Mouse (Mus musculus): Measurements from ENCODE around the gene Nxf3.
A peak's percentile ranks its signal among the peaks of the same experiment; 100 is the strongest.
"Not testable (repeated sequence)": the region's sequence is repeated elsewhere in the genome, so short reads cannot be mapped to it uniquely, and the experiment has no call there.

The Nxf3 gene

DNA sequence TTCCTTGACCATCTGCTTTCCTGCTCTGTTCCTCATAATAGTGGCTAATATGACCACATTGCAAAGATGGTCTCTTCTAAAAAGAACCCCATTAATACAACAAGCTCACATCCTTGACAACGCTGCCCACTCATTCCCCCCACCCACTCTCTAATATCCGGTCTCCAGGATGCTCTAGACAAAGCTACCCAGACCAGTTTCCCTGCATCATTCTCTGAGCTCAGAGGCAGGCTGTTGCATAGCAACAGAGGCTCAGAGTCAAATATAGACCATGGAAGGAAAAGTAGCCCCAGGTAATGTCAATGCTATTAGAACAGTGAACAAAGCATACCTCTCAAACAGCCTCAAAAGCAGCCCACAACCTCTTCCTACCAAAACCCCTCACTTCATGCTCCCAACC, 9.4 kb upstream of the Nxf3 start:
- TF ChIP-seq CTCF (conservative IDR thresholded peaks at IDR 0.05; ENCODE audit: low read length) (no peak), NANOG (IDR thresholded peaks at IDR 0.05; ENCODE audit: borderline replicate concordance, low read length) (no peak), POU5F1 (IDR thresholded peaks at IDR 0.05; ENCODE audit: borderline replicate concordance, low read length) (no peak)
- Histone ChIP-seq H3K9me3 (ENCODE audit: low read length) (no peaks in the 10 kb centered on the region), H3K4me3 (replicated peaks; ENCODE audit: low read length) (no peak overlapping the region)

DNA sequence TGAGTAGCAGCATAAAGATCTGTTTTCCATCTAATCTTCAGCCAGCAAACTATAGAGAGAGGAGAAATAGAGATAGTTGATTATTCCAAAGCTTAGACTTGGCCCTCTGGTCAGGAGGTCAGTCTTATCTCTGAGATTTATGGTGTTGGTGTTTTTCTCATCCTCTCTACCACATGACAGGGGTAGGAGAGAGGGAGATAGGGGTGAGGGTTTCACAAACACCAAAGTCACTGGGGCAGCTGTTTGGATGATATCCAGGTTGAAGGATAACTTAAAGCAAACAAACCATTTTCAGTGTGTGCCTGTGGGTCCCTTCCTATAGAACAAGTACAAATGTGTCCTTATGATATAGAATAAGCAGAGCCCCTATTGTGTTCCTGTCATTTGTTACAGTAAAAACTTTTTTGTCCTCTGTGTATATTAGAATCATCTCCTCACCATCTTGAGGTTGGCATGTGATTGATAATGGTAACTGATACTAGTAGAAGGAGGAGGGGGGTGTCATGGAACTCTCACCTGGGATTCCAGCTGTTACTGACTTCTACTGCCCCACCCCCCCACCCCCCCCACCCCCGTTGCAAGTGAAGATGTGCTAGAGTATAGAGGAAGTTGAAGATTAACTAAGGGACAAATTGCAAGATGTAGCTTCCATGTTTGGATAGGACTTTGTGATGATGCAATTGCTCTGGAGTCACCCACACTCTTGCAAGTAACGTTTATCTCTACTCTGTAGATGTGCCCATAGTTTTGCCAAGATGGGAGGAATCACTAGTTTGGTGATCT, 7.6 kb upstream of the Nxf3 start:
- no peaks in the 10 kb centered on the region for H3K4me1 ChIP-seq (replicated peaks; ENCODE audit: low read depth, low read length)
- no peak overlapping the region for H3K4me3 ChIP-seq (replicated peaks; ENCODE audit: low read length)
- no peaks in the 10 kb centered on the region for H3K36me3 ChIP-seq (ENCODE audit: insufficient read depth, low read length)
- no peak for TF ChIP-seq CTCF (conservative IDR thresholded peaks at IDR 0.05; ENCODE audit: low read length)
- TF ChIP-seq POU5F1 (IDR thresholded peaks at IDR 0.05; ENCODE audit: borderline replicate concordance, low read length): no peak
- TF ChIP-seq NANOG (IDR thresholded peaks at IDR 0.05; ENCODE audit: borderline replicate concordance, low read length): no peak
- H3K9me3 ChIP-seq (ENCODE audit: low read length): no peaks in the 10 kb centered on the region
- no peaks in the 10 kb centered on the region for H3K27me3 ChIP-seq (ENCODE audit: insufficient read depth, low read length)

More for the DNA sequence above, 9.4 kb upstream of the Nxf3 start:
- Histone ChIP-seq H3K27me3 (ENCODE audit: insufficient read depth, low read length) (no peaks in the 10 kb centered on the region), H3K4me1 (replicated peaks; ENCODE audit: low read depth, low read length) (no peaks in the 10 kb centered on the region), H3K36me3 (ENCODE audit: insufficient read depth, low read length) (no peaks in the 10 kb centered on the region)

DNA sequence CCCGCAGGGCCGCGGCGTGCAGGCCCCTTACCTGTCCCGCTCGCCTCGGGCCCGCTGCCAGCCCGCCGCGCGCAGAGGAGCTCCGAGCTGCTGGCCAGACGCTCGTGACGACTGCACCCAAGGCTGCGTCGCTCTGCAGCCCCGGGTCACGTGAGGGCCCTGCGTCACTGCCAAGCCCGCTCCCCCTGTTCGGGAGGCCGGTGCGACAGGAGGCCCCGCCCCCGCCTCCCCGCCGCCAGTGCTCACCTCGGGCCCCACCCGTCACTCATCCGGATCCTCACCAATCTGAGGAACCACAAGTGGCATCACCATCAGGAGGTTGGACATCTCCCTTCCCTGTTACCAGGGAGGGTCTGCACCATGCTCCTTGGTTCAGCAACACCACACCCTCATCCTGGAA, 17.0 kb downstream of the Nxf3 start, which contains the start of gene Bex2:
Gene Bex2, minus strand, starts transcription at position 217 of the 400 bp plus-strand sequence.
- not testable (repeated sequence) for H3K36me3 ChIP-seq (ENCODE audit: insufficient read depth, low read length); H3K27me3 ChIP-seq (ENCODE audit: insufficient read depth, low read length); H3K9me3 ChIP-seq (ENCODE audit: low read length); H3K4me1 ChIP-seq (replicated peaks; ENCODE audit: low read depth, low read length)
- peak within 1 kb of the TSS; percentile 72 for H3K4me3 ChIP-seq (replicated peaks; ENCODE audit: low read length)

DNA sequence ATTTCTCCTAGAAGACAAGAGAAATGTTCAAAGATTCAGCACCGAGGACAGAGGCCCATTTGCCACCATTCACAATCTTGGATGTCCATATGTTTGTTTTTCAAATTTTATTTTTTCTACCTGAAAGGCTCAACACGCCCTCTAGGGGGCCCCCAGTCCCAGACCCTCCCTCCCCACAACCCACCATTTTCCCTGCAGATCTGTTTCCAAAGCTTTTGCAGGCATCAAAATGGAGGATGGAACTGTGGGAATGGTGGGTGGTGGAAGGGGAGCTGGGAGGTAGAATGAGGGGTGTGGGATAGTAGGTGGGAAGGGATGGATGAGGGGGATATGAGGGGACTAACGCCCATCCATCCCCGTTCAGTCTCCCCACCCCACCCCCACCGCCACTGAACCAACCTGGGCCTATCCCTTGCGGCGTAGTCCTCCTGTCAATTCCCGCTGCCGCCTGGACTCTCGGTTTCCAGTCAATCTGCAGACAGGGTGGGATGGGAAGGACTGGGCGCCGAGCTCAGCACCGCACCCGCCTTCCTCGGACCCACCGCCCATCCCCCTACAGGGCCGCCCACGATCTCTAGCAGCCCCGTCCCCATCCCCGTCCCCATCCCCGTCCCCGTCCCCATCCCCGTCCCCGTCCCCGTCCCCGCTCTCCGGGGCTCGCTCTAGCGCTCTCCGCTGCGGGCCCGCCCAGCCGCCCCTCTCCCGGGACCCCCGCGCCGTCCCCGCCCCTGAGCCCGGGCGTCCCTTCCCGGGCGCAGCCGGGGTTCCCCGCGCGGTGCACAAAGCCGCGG, 17.7 kb downstream of the Nxf3 start:
- not testable (repeated sequence) for H3K4me1 ChIP-seq (replicated peaks; ENCODE audit: low read depth, low read length); H3K36me3 ChIP-seq (ENCODE audit: insufficient read depth, low read length); H3K27me3 ChIP-seq (ENCODE audit: insufficient read depth, low read length); H3K9me3 ChIP-seq (ENCODE audit: low read length)
- H3K4me3 ChIP-seq (replicated peaks; ENCODE audit: low read length): peak overlapping the region; percentile 72

DNA sequence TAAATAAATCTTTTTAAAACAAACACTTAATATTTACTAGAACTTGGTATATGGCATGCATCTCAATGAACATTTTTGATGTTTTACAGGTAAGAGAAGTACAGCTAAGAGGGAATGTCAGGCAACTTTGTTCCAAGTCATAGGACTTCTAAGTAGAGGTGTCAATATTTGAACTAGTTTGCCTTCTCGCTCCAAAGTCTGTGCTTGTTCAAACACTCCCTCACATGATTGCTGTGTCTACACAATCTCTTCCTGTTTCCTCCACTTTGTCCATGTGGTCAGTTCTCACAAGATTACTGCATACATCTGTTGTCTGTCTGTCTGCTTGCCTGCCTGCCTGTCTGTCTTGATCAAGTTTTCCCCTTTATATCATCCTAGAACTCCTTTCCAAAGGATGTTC, 24.4 kb downstream of the Nxf3 start:
- no peaks in the 10 kb centered on the region for H3K36me3 ChIP-seq (ENCODE audit: insufficient read depth, low read length)
- no peaks in the 10 kb centered on the region for H3K4me1 ChIP-seq (replicated peaks; ENCODE audit: low read depth, low read length)
- no peaks in the 10 kb centered on the region for H3K9me3 ChIP-seq (ENCODE audit: low read length)
- H3K27me3 ChIP-seq (ENCODE audit: insufficient read depth, low read length): no peaks in the 10 kb centered on the region
- no peak overlapping the region for H3K4me3 ChIP-seq (replicated peaks; ENCODE audit: low read length)
- no peak for TF ChIP-seq NANOG (IDR thresholded peaks at IDR 0.05; ENCODE audit: borderline replicate concordance, low read length)
- no peak for TF ChIP-seq POU5F1 (IDR thresholded peaks at IDR 0.05; ENCODE audit: borderline replicate concordance, low read length)
- no peak for TF ChIP-seq CTCF (conservative IDR thresholded peaks at IDR 0.05; ENCODE audit: low read length)

DNA sequence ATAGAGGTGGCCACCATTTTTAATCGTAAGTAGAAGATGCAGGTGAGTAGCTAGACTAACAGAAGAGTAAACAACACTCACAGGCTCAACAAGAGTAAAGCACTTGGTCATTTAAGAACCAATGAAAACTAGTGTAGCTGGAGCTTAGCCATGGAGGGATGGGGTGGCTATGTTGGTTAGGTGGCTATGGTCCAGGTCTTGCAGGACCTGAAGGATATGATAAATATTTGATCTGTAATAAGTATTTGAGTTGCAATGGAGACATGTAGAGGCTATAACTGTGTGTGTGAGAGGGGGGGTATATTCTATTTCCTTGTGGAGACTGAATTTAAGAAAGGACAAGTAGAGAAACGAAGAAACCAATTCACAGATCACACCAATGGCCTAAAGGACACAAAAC, 33.8 kb downstream of the Nxf3 start:
- TF ChIP-seq POU5F1 (IDR thresholded peaks at IDR 0.05; ENCODE audit: borderline replicate concordance, low read length) (no peak), NANOG (IDR thresholded peaks at IDR 0.05; ENCODE audit: borderline replicate concordance, low read length) (no peak), CTCF (conservative IDR thresholded peaks at IDR 0.05; ENCODE audit: low read length) (no peak)
- H3K36me3 ChIP-seq (ENCODE audit: insufficient read depth, low read length): no peaks in the 10 kb centered on the region
- no peak overlapping the region for H3K4me3 ChIP-seq (replicated peaks; ENCODE audit: low read length)
- no peaks in the 10 kb centered on the region for H3K27me3 ChIP-seq (ENCODE audit: insufficient read depth, low read length)
- no peaks in the 10 kb centered on the region for H3K4me1 ChIP-seq (replicated peaks; ENCODE audit: low read depth, low read length)
- H3K9me3 ChIP-seq (ENCODE audit: low read length): no peaks in the 10 kb centered on the region

DNA sequence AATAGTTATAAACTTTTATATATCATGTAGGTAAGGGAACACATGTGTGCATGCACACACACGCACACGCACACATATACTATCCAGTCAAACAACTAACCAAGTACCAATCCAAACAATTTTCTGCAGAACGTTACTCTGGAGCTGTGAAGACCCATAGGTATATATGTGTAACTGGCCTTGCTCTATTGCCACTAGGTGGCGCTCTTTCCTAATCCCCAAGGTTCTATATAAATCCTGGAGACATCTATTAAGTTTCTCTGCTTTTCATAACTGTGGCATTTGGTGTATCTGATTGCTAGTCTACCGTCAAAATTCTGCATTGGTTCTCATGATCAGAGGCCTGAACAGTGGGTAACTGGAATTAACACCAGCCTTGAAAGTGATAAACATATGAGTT, 37.5 kb downstream of the Nxf3 start:
- Histone ChIP-seq H3K36me3 (ENCODE audit: insufficient read depth, low read length) (no peaks in the 10 kb centered on the region), H3K27me3 (ENCODE audit: insufficient read depth, low read length) (no peaks in the 10 kb centered on the region), H3K9me3 (ENCODE audit: low read length) (no peaks in the 10 kb centered on the region), H3K4me3 (replicated peaks; ENCODE audit: low read length) (no peak overlapping the region), H3K4me1 (replicated peaks; ENCODE audit: low read depth, low read length) (no peaks in the 10 kb centered on the region)
- TF ChIP-seq CTCF (conservative IDR thresholded peaks at IDR 0.05; ENCODE audit: low read length): peak; percentile 72
- TF ChIP-seq NANOG (IDR thresholded peaks at IDR 0.05; ENCODE audit: borderline replicate concordance, low read length): no peak
- no peak for TF ChIP-seq POU5F1 (IDR thresholded peaks at IDR 0.05; ENCODE audit: borderline replicate concordance, low read length)

DNA sequence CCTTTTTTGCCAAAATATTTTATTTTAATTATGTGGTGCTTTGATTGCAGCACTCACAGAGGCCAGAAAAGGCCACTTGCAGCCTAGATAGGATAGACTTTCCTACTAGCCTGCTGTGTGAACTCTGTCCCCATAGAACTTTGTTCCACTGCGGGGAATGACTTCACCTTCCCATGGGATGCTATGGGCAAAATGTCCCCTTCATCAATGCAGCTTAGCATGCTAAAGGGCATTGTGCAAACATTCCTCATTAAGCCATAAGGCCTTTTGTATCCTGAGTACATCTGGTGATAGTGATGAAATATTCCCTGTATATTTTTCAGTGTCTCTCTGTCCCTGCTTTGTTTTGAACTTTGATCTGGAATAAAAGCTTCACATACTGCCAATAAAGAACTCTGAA, 41.3 kb downstream of the Nxf3 start:
- TF ChIP-seq NANOG (IDR thresholded peaks at IDR 0.05; ENCODE audit: borderline replicate concordance, low read length) (no peak), POU5F1 (IDR thresholded peaks at IDR 0.05; ENCODE audit: borderline replicate concordance, low read length) (no peak), CTCF (conservative IDR thresholded peaks at IDR 0.05; ENCODE audit: low read length) (no peak)
- Histone ChIP-seq H3K27me3 (ENCODE audit: insufficient read depth, low read length) (no peaks in the 10 kb centered on the region), H3K4me1 (replicated peaks; ENCODE audit: low read depth, low read length) (no peaks in the 10 kb centered on the region), H3K36me3 (ENCODE audit: insufficient read depth, low read length) (no peaks in the 10 kb centered on the region), H3K9me3 (ENCODE audit: low read length) (no peaks in the 10 kb centered on the region), H3K4me3 (replicated peaks; ENCODE audit: low read length) (no peak overlapping the region)

DNA sequence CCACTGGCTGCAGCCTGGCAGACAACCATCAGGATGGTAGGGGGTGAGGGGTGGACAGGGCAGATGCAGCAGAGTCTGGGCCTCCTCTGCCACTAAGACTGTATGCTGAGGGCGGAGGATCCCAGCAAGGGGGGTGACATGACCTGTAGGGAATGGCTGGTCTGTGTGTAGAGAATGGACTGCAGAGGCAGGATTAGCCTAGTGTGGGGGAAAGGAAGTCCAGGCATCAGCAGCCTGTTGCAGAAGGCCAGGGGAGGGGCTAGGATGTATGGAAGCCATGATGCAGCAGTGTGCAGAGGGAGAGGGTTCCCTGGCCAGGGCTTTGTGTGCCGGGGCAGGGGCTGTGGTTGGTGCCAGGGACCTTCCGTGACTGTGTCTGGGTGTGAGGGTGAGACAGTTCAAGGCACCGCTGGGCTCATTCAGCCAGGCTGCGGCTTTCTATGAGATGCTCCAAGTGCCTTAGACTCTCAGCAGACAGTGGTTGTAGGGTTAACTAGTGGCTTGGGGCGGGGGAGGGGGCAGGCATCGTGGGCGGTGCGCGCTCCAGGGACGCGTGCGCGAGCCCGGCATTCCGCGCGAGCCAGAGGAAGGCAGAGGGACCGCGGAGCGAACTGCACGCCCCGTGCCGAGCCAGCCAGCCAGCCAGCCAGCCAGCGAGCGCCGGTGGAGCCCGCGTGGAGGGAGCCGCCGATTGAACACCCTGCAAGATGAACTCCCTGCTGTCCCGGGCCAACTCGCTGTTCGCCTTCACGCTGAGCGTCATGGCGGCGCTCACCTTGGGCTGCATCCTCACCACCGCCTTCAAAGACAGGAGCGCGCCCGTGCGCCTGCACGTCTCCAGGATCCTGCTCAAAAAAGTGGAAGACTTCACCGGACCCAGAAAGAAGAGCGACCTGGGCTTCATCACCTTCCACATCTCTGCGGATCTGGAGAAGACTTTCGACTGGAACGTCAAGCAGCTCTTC, 52.0 kb downstream of the Nxf3 start, which contains the start of gene Arxes1:
Gene Arxes1, plus strand, starts transcription at position 569 of the 965 bp plus-strand sequence.
- not testable (repeated sequence) for H3K27me3 ChIP-seq (ENCODE audit: insufficient read depth, low read length)

More for the DNA sequence above, 52.0 kb downstream of the Nxf3 start, which contains the start of gene Arxes1:
- not testable (repeated sequence) for H3K4me1 ChIP-seq (replicated peaks; ENCODE audit: low read depth, low read length); H3K9me3 ChIP-seq (ENCODE audit: low read length); H3K36me3 ChIP-seq (ENCODE audit: insufficient read depth, low read length)
- H3K4me3 ChIP-seq (replicated peaks; ENCODE audit: low read length): peak within 1 kb of the TSS; percentile 62

Data from E14TG2a.4 (cell line).